ENCODE assay signal across 8 mouse cellular contexts in the genomic region with DNA sequence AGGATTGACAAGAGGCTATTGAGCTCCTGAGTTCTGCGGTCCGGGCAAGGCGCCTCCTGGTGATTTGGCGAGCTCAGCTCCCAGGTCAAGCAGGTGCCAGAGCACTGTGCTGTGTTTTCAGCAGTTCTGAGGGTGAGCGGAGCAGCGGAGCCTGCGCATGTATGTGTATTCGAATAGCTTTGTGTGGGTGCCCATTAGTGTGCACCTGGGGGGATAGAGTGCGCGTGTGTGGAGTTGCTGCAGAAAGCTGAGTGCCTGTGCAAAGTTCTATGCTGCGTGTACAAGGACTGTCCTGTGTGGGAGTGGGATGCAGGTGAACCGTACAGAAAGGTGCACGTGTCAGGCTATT. TPM values are rescaled to one million over a fixed set of nuclear protein-coding genes. Genes with fewer than 3 reads are reported as not detected.
DNase-seq lines count a peak whose midpoint lies in the region; ATAC-seq and TF ChIP-seq lines count a peak whose summit lies in the region.

TSS of gene Sec14l5 (plus strand) at position 73 of the 349 bp plus-strand sequence.

- no peak for TF ChIP-seq CTCF in small intestine, adult 2 months (IDR thresholded peaks at IDR 0.05; ENCODE audit: extremely low read depth, insufficient read length, insufficient replicate concordance, low read depth, low read length)

- WGBS in limb, embryonic 10.5 days = 22% methylated on average over 13 of the region's 13 CpGs
- 7% methylated on average over 13 of the region's 13 CpGs for WGBS in small intestine, adult 2 months

- ATAC-seq in erythroblast, adult 5-6 weeks (replicated peaks; ENCODE audit: low FRiP score, poor library complexity, severe bottlenecking) = no peak
- no peak for ATAC-seq in megakaryocyte, adult 5-6 weeks (ENCODE audit: poor library complexity, severe bottlenecking)

- peaks cover 15% of the 10 kb centered on the region for H3K4me1 ChIP-seq in erythroblast, embryonic 14.5 days (ENCODE audit: control insufficient read depth)
- H3K4me1 ChIP-seq in megakaryocyte, embryonic 14.5 days = peaks cover 31% of the 10 kb centered on the region
- H3K4me1 ChIP-seq in limb, embryonic 10.5 days = peaks cover 16% of the 10 kb centered on the region
- peaks cover 2% of the 10 kb centered on the region for H3K4me1 ChIP-seq in small intestine, adult 2 months (ENCODE audit: control insufficient read depth, insufficient read depth, insufficient read length, low read length)

- H3K27me3 ChIP-seq in erythroblast, embryonic 14.5 days (ENCODE audit: control insufficient read depth) = peaks cover 23% of the 10 kb centered on the region
- H3K27me3 ChIP-seq in megakaryocyte, embryonic 14.5 days (replicated peaks) = peaks cover 75% of the 10 kb centered on the region
- H3K27me3 ChIP-seq in limb, embryonic 10.5 days (ENCODE audit: low read depth, poor library complexity, severe bottlenecking) = peaks cover 15% of the 10 kb centered on the region
- H3K27me3 ChIP-seq in small intestine, adult 2 months (ENCODE audit: control insufficient read depth, insufficient read depth, low read length) = no peaks in the 10 kb centered on the region

- H3K9me3 ChIP-seq in erythroblast, embryonic 14.5 days (ENCODE audit: control insufficient read depth, low read length) = no peaks in the 10 kb centered on the region
- H3K9me3 ChIP-seq in megakaryocyte, embryonic 14.5 days = 0 out of 2 replicates have a peak, but pooled peaks cover 3% of the 10 kb centered on the region
- no peaks in the 10 kb centered on the region for H3K9me3 ChIP-seq in limb, embryonic 10.5 days (replicated peaks)

- H3K4me3 ChIP-seq in erythroblast, embryonic 14.5 days (replicated peaks) = peak within 1 kb of the TSS; percentile 34
- peak within 1 kb of the TSS; percentile 88 for H3K4me3 ChIP-seq in megakaryocyte, embryonic 14.5 days (replicated peaks)
- peak within 1 kb of the TSS; percentile 50 for H3K4me3 ChIP-seq in limb, embryonic 10.5 days
- peak within 1 kb of the TSS; percentile 61 for H3K4me3 ChIP-seq in small intestine, adult 2 months (ENCODE audit: low read depth, low read length)

- TF ChIP-seq POLR2A in small intestine, adult 2 months (IDR thresholded peaks at IDR 0.05; ENCODE audit: low read depth, low read length) = peak; percentile 14; the same call in 1 of the 2 replicates

- no peaks in the 10 kb centered on the region for H3K36me3 ChIP-seq in erythroblast, embryonic 14.5 days (ENCODE audit: control insufficient read depth)
- H3K36me3 ChIP-seq in megakaryocyte, embryonic 14.5 days (replicated peaks; ENCODE audit: low read length) = no peaks in the 10 kb centered on the region
- H3K36me3 ChIP-seq in limb, embryonic 10.5 days = no peaks in the 10 kb centered on the region
- no peaks in the 10 kb centered on the region for H3K36me3 ChIP-seq in small intestine, adult 2 months (ENCODE audit: control insufficient read depth, insufficient read depth, low read length)

- DNase-seq in limb, embryonic 10.5 days (ENCODE audit: low spot score) = no peak
- DNase-seq in cerebellum, postnatal 10 days = no peak
- no peak for DNase-seq in retina, embryonic 14.5 days (ENCODE audit: low spot score)

- no peak within 1 kb of the TSS for H3K27ac ChIP-seq in limb, embryonic 10.5 days
- no peak within 1 kb of the TSS for H3K27ac ChIP-seq in small intestine, adult 2 months (ENCODE audit: insufficient read depth, low read depth, low read length)

RNA-seq across cellular contexts. Expression of gene Sec14l5, which starts in this region (rescaled TPM):
- polyA plus RNA-seq in erythroblast, embryonic 14.5 days (2012) = not detected in 2 replicates
- total RNA-seq in erythroblast, adult 5-6 weeks (2015; ENCODE audit: low replicate concordance) = not detected in 2 replicates
- not detected in 2 replicates for total RNA-seq in erythroblast, adult 5-6 weeks (2017; ENCODE audit: low replicate concordance)
- 0.71 TPM in 1 of 2 replicates, not detected in the other for polyA plus RNA-seq in megakaryocyte, embryonic 14.5 days (2012; ENCODE audit: insufficient read depth, low replicate concordance)
- total RNA-seq in megakaryocyte, adult 5-6 weeks (2015) = not detected in 2 replicates
- total RNA-seq in megakaryocyte, adult 5-6 weeks (2017) = not detected in 2 replicates
- 0.04 TPM in 1 of 2 replicates, not detected in the other for polyA plus RNA-seq in limb, embryonic 10.5 days (2016; fragmentation: Nextera tagmentation; extraction: Ambion mirVana)
- 0.08 TPM in 1 of 2 replicates, not detected in the other for polyA plus RNA-seq in small intestine, adult 2 months (2012; rRNA removed)

Comparison
In these comparisons a context has a peak if more than half of its experiments do, and no peak if none do; other contexts are left out.
1. H3K4me3 ChIP-seq: peak in every context shown above with its lines; median percentile 88 in megakaryocyte, embryonic 14.5 days; 61 in small intestine, adult 2 months; 50 in limb, embryonic 10.5 days; 34 in erythroblast, embryonic 14.5 days.